Mouse (Mus musculus): Measurements from ENCODE around the gene Armc5. TPM values are rescaled to one million over a fixed set of nuclear protein-coding genes. Genes with fewer than 3 reads are reported as not detected.

Gene Armc5
- 10 to 100 TPM; 10.9 to 20.7 TPM for polyA plus RNA-seq (2017; shearing (Covaris generic))

DNA sequence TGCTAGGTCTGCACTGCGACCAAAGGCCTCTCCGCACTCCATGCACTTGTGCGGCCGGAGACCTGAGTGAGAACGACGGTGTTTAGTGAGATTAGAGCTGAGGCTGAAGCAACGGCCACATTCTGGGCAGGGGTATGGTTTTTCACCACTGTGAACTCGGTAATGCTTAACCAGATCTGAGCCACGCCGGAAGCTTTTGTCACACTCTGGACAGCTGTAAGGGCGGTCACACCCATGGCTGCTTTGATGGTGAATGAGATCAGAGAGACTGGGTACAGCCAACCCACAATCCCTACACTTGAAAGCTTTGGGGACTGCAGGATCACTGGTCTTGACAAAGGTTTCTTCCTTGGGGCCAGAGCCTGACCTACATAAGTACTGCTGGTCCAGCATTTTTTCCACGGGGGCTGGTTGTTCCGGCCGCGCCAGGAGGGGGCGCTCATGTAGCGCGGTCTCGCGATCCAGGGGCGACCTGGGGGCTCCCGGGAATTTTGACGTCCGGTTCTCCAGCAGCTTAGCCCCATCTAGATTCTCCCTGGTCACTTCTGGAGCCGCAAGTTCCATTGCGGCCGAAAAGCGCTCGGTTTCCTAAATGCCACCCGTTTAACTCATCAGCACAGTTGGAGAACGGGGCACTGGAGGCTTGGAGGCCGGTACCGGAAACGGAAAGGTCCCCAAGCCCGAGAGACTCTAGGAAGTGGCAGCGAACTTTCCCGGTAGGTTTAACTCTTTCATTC, at the start of gene Armc5:
Gene Armc5 (plus strand): TSS at position 487 of the 737 bp plus-strand sequence.

DNA sequence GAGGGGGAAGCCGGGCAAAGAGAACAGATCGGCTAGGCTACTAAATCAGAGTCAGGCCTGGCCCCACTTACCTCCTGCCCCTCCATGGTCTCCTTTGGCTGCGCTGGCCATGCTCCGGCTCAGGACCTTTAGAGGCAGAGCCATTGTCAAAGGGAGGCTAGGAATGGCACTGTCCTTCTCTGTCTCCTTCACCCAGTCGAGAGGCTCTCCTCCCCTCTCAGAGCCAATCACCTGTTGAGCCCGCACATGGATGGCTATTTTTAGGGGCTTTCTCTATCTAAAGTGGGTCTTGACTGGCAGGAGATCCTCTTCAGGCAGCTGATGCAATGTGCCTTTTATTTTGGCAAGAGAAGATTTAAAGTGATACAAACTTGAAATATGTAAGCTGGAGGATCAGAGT, 31.0 kb upstream of the Armc5 start, which contains the start of gene Cox6a2:
Gene Cox6a2 (minus strand): TSS at position 236 of the 400 bp plus-strand sequence.

DNA sequence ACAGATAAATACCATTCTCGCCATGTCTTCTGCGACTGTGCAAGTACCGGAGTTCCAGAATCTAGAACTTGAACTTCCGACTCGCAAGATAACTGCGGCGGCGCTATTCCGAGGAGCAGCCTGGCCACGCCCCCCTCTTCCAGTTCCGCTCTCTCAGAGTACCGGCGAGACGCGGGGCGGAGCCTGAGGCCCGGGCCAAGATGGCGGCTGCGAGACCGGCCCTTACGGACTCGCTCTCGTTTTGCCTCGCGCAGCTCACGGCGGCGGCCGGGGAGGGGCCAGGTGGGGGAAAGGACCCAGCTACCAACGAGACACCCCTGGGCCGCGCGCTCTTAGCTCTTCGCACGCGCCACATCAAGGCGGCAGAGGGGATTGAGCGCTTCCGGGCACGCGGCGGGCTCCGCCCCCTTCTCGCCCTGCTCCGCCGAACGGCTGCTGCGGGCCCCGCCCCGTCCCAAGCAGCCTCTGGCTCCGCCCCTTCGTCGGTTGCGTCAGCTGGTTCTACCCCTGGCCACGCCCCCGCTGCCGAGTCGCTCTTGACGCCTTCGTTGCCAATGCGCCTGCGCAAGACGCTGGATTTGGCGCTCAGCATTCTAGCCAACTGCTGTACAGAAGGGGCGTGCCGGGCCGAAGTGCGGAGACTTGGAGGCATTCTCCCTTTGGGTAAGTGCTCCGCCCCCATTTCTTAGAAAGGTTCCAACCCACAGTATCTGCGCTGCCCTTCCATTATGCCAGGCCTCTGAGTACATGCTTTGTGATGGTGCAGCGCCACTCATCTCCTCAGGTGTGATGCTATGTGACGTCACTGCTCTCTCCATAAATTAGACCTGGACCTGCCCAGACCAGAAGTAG, 1.0 kb downstream of the Armc5 start, which contains the start of gene 9130023H24Rik:
Gene 9130023H24Rik (minus strand): TSS at position 105 of the 852 bp plus-strand sequence.

DNA sequence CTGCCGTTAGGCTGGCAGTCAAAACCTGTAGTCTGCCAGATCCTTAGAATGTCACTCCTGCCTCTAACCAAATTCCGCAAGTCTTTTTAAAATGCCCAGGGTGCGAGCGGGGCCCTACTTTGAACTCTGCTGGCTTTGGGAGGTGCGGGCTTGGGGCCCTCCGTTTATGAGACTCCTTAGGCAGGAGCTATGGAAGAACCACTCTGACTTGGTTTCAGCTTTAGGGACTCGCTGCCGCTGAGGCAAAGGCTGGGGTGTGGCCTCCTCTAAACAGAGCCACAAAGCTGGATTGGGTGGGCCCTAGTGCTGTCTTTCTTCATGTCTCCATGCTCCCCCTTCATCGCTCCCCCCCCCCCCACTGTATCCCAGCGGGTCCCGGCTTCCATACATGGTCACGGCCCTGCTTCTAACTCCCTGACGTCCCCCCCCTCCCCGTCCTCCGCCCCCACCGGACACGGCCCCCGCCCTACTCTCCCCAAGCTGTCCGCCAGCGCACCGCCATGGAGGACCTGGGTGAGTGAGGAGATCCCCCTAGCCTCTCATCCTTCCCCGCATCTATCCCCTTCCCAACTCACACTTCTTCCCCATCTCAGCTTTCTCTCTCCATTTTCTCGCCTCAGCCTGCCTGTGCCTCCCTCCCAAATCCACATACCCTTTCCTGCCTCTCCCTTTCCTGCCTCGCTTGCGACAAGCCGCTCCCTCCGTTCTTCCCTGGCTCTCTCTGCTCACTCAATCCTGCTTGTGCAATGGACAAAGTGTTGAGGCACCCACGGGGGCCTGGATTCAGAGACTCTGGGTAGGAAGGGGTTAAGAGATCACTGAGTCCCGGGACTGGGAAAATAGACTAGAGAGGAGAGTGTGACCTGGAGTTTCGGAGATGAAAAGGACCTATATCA, 9.6 kb downstream of the Armc5 start, which contains the start of gene Tgfb1i1:
Gene Tgfb1i1 (plus strand): TSS at position 317 of the 896 bp plus-strand sequence.

DNA sequence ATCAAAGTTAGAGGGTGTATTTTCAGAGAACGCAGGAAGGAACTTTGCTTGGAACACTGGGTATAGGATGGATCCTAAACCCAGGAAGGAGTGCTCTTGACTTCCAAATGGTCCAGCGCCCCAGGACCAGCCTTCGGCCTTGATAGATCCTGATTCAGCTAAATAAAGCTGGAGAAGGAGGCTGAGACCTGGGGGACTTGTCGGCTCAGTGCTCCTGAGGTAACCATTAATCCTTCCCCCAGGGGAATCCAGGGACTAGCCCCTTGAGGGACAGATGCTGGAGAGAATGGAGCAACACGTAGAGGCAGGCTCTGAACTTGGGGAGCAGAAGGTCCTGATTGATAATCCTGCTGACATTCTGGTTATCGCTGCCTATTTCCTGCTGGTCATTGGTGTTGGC, 28.3 kb downstream of the Armc5 start, which contains the start of gene Slc5a2:
Gene Slc5a2 (plus strand): TSS at position 247 of the 400 bp plus-strand sequence.

Other genes starting within 250 kb of the Armc5 start
- 100 to 1,000 TPM; 256 to 301 TPM for gene Pycard, start 243.5 kb upstream of the Armc5 start, polyA plus RNA-seq (2017; shearing (Covaris generic))
- gene Trim72, start 233.4 kb upstream of the Armc5 start, polyA plus RNA-seq (2017; shearing (Covaris generic)), result not detected
- gene Itgam, start 174.7 kb upstream of the Armc5 start, polyA plus RNA-seq (2017; shearing (Covaris generic)), result under 1 TPM; 0.22 to 0.40 TPM
- gene Gm49368, start 174.7 kb upstream of the Armc5 start, polyA plus RNA-seq (2017; shearing (Covaris generic)), result 1 to 10 TPM in 1 of 2 experiments, under 1 TPM in 1; 0.37 to 1.4 TPM
- under 1 TPM in 1 of 2 experiments, not detected in 1; 0.04 TPM for gene Itgax, start 107.8 kb upstream of the Armc5 start, polyA plus RNA-seq (2017; shearing (Covaris generic))
- gene Itgad, start 83.0 kb upstream of the Armc5 start, polyA plus RNA-seq (2017; shearing (Covaris generic)), result 1 to 10 TPM in 1 of 2 experiments, not detected in 1; 2.8 TPM
- under 1 TPM in 1 of 2 experiments, not detected in 1; 0.31 TPM for gene Cox6a2, start 31.0 kb upstream of the Armc5 start, polyA plus RNA-seq (2017; shearing (Covaris generic))
- 1 to 10 TPM; 1.8 to 3.2 TPM for gene 9130023H24Rik, start 689 bp downstream of the Armc5 start, polyA plus RNA-seq (2017; shearing (Covaris generic))
- 1 to 10 TPM; 1.7 to 1.8 TPM for gene Tgfb1i1, start 9.5 kb downstream of the Armc5 start, polyA plus RNA-seq (2017; shearing (Covaris generic))
- under 1 TPM; 0.25 to 0.88 TPM for gene Slc5a2, start 28.3 kb downstream of the Armc5 start, polyA plus RNA-seq (2017; shearing (Covaris generic))
- gene BC017158, start 60.8 kb downstream of the Armc5 start, polyA plus RNA-seq (2017; shearing (Covaris generic)), result 10 to 100 TPM; 25.9 to 34.9 TPM
- gene Rgs10, start 181.4 kb downstream of the Armc5 start, polyA plus RNA-seq (2017; shearing (Covaris generic)), result 100 to 1,000 TPM; 214 to 318 TPM
- 10 to 100 TPM; 34.4 to 43.5 TPM for gene Tial1, start 224.4 kb downstream of the Armc5 start, polyA plus RNA-seq (2017; shearing (Covaris generic))